Mouse (Mus musculus) E14TG2a.4 (cell line): ENCODE data around the gene Ppp1r15b.

Experiments
- H3K27me3 ChIP-seq: 2 replicates; pipeline ENCODE4 v1.6.1; 2014; ENCODE audit warnings: low read length, control low read depth; ENCODE audit not compliant: insufficient read depth
- H3K36me3 ChIP-seq: 2 replicates; pipeline ENCODE4 v1.6.1; 2014; ENCODE audit warnings: low read length, control low read depth; ENCODE audit not compliant: insufficient read depth
- H3K4me1 ChIP-seq: replicated peaks from 2 replicates; pipeline ENCODE4 v1.6.1; 2014; ENCODE audit warnings: low read depth, low read length, control low read depth
- H3K4me3 ChIP-seq: replicated peaks from 2 replicates; pipeline ENCODE4 v1.5.1; 2014; ENCODE audit warnings: mild to moderate bottlenecking, low read length
- H3K9me3 ChIP-seq: 2 replicates; pipeline ENCODE4 v1.6.1; 2014; ENCODE audit warnings: low read length, control low read depth
- CTCF ChIP-seq: conservative IDR thresholded peaks from 2 replicates; pipeline ENCODE4 v1.5.1; 2014; ENCODE audit warnings: low read length
- NANOG ChIP-seq: IDR thresholded peaks from 2 replicates; pipeline ENCODE4 v1.6.1; 2014; ENCODE audit warnings: borderline replicate concordance, low read length, mixed read lengths
- POU5F1 ChIP-seq: IDR thresholded peaks from 2 replicates; pipeline ENCODE4 v1.6.1; 2014; ENCODE audit warnings: low read length, borderline replicate concordance

Gene Ppp1r15b

DNA sequence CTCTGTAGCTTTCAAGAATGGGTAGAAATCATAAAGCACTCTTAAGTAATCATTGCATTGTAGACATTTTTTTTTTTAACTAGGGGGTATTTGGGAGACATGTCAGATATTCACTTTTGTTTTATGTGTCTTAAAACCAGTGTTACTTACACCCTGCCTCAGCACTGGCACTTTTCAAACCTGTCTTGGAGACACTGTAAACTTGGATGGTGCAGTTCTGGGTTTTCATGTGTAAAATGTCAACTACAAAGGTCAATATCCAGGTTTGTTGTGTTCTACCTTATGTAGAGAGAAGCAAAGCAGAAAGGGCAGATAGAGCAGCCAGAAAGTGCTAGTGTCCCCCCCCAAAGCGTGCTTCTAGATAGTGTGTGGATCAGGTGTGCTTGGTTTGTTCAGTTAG is 7.5 kb downstream of the Ppp1r15b start:
- TF ChIP-seq NANOG (no peak), CTCF (no peak)
- Histone ChIP-seq H3K4me3 (no peak overlapping the region), H3K9me3 (no peaks in the 10 kb centered on the region), H3K4me1 (peaks cover 62% of the 10 kb centered on the region), H3K36me3 (peaks cover 85% of the 10 kb centered on the region), H3K27me3 (no peaks in the 10 kb centered on the region)

DNA sequence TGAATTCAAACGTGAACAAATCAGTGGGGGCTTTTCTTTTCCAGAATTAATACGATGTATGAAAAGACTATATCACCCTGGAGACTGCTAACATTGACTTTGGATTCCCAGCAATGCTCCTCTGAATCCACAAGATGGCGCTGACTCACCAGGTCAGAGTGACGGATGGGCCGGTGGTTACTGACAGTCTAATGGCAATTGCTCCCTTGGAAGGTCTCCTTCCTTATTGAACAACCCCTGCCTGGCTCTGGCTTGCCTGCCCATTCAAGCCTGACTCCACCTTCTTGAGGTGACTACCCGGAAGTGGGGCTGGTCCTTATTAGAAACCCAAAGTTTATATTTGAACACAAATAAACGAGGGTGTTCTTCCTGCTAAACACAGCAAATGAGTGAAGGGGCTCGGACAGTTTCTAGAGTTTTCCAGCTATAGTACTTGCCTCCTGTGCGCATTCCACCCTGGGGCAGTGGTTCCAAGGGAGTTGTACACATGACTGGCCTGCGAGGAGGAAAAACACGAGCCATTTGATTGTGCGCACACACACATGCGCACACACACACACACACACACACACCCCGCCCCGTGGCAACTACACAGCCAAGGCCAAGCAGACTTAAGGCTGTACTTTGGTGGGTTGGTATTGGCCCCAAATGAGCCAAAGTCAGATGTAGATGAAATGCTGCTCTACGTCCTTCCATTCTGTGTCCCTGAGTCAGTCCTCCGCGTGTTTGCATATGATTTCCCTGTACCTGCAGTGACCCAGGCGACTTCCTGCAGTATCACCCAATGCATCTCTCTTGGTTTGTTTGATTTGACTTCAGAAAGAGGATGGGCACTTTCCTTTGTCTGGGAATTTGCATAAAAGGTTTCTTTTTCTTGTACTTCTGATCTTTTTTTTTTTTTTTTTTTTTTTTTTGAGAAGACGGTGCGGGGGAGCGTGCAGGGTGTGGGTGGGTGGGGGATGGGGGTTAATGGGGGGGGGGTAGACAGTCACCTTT is 15.4 kb downstream of the Ppp1r15b start:
- peaks cover 29% of the 10 kb centered on the region for H3K4me1 ChIP-seq
- H3K27me3 ChIP-seq: no peaks in the 10 kb centered on the region
- H3K4me3 ChIP-seq: peak overlapping the region; percentile 58
- H3K9me3 ChIP-seq: no peaks in the 10 kb centered on the region
- peaks cover 6% of the 10 kb centered on the region for H3K36me3 ChIP-seq
- no peak for TF ChIP-seq POU5F1
- peak; percentile 90 for TF ChIP-seq CTCF

- Histone ChIP-seq H3K4me1 (peaks cover 21% of the 10 kb centered on the region), H3K36me3 (no peaks in the 10 kb centered on the region; the same call in 1 of the 2 replicates), H3K4me3 (no peak overlapping the region), H3K27me3 (no peaks in the 10 kb centered on the region), H3K9me3 (no peaks in the 10 kb centered on the region)
- TF ChIP-seq POU5F1: no peak
- TF ChIP-seq CTCF: no peak
- no peak for TF ChIP-seq NANOG
These were observed 16.4 kb downstream of the Ppp1r15b start for GRCm38 (mm10) chr1:133147324-133147723.

GRCm38 (mm10) chr1:133148122-133148521 is 17.2 kb downstream of the Ppp1r15b start:
- TF ChIP-seq NANOG (no peak), POU5F1 (no peak), CTCF (no peak)
- Histone ChIP-seq H3K4me1 (peaks cover 17% of the 10 kb centered on the region), H3K9me3 (no peaks in the 10 kb centered on the region), H3K4me3 (no peak overlapping the region), H3K36me3 (no peaks in the 10 kb centered on the region), H3K27me3 (no peaks in the 10 kb centered on the region)

DNA sequence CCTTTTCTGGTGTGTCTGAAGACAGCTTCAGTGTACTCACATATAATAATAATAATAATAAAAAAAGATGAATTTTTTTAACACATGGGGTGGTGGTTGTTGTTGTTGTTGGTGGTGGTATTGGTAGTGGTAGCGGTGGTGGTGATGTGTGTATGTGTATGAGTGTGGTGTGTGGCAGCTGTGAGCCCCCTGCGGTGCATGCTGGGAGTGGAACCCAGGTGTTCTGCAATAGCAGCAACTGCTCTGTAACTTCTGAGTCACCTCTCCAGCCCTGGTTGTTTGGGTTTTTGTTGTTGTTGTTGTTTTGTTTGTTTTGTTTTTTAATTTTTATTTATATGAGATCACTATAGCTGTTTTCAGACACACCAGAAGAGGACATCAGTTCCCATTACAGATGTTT is 19.6 kb downstream of the Ppp1r15b start:
- Histone ChIP-seq H3K4me3 (no peak overlapping the region), H3K36me3 (no peaks in the 10 kb centered on the region), H3K27me3 (no peaks in the 10 kb centered on the region), H3K9me3 (no peaks in the 10 kb centered on the region), H3K4me1 (peaks cover 14% of the 10 kb centered on the region)
- TF ChIP-seq POU5F1 (no peak), NANOG (no peak), CTCF (no peak)

DNA sequence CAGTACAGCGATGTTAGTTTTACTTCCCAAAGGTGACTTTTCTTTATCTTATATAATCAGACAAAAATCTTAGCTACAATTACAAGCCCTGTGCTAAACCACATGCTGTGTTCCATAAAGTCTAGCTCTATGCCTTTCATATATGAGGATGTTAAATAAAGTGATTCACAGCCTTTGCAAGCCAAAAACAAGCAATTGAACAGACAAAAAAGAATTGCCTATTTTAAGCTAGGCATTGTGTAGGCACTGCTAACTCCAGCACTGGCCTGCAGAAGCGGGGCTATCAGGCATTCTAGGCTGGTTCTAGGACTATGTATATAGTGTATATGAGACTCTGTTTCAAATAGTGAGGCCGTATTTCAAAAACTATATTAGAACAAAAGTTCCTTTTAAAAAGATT is 21.3 kb downstream of the Ppp1r15b start:
- TF ChIP-seq POU5F1: no peak
- TF ChIP-seq NANOG: no peak
- TF ChIP-seq CTCF: no peak
- H3K9me3 ChIP-seq: no peaks in the 10 kb centered on the region
- H3K4me1 ChIP-seq: peaks cover 3% of the 10 kb centered on the region
- H3K27me3 ChIP-seq: peaks cover 8% of the 10 kb centered on the region
- H3K36me3 ChIP-seq: no peaks in the 10 kb centered on the region
- no peak overlapping the region for H3K4me3 ChIP-seq

GRCm38 (mm10) chr1:133155270-133155669 is 24.3 kb downstream of the Ppp1r15b start:
- Histone ChIP-seq H3K27me3 (peaks cover 30% of the 10 kb centered on the region), H3K9me3 (no peaks in the 10 kb centered on the region), H3K4me1 (no peaks in the 10 kb centered on the region; the same call in 1 of the 2 replicates), H3K4me3 (no peak overlapping the region), H3K36me3 (no peaks in the 10 kb centered on the region)
- TF ChIP-seq NANOG (no peak), POU5F1 (no peak), CTCF (no peak)

GRCm38 (mm10) chr1:133159128-133159564 is 28.2 kb downstream of the Ppp1r15b start:
- H3K4me1 ChIP-seq: peaks cover 16% of the 10 kb centered on the region
- TF ChIP-seq CTCF: no peak
- TF ChIP-seq NANOG: no peak
- no peak for TF ChIP-seq POU5F1
- no peaks in the 10 kb centered on the region for H3K9me3 ChIP-seq
- H3K4me3 ChIP-seq: no peak overlapping the region
- no peaks in the 10 kb centered on the region for H3K36me3 ChIP-seq
- peaks cover 67% of the 10 kb centered on the region for H3K27me3 ChIP-seq

DNA sequence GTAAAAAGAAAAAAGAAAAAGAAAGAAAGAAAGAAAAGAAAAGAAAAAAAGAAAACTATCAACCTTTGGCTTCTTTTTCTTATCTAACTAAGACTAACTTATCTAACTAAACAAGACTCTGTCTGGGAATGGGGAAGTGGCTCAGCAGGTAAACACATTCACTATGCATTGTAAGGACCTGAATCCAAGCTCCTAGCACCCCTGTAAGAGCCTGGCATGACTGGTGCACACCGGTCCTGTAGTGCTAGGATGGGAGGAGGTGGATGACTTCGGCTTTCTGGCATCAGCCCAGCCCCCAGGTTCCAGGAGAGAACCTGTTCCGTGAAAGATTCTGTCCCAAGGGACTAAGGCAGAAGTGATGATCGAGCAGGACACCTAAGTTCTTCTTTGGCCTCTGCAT is 30.6 kb downstream of the Ppp1r15b start:
- no peaks in the 10 kb centered on the region for H3K9me3 ChIP-seq
- TF ChIP-seq POU5F1 (no peak), NANOG (no peak)
- H3K36me3 ChIP-seq: no peaks in the 10 kb centered on the region
- peaks cover 25% of the 10 kb centered on the region for H3K4me1 ChIP-seq
- H3K4me3 ChIP-seq: no peak overlapping the region
- peaks cover 84% of the 10 kb centered on the region for H3K27me3 ChIP-seq
